Mouse (Mus musculus): Measurements from ENCODE around the gene Ap3s2. TPM values are rescaled to one million over a fixed set of nuclear protein-coding genes. Genes with fewer than 3 reads are reported as not detected.
A peak's percentile ranks its signal among the peaks of the same experiment; 100 is the strongest.

Gene Ap3s2
- 33.9 and 39.3 TPM in 2 replicates for polyA plus RNA-seq (2014; fragmentation: Nextera tagmentation; extraction: Ambion mirVana)

DNA sequence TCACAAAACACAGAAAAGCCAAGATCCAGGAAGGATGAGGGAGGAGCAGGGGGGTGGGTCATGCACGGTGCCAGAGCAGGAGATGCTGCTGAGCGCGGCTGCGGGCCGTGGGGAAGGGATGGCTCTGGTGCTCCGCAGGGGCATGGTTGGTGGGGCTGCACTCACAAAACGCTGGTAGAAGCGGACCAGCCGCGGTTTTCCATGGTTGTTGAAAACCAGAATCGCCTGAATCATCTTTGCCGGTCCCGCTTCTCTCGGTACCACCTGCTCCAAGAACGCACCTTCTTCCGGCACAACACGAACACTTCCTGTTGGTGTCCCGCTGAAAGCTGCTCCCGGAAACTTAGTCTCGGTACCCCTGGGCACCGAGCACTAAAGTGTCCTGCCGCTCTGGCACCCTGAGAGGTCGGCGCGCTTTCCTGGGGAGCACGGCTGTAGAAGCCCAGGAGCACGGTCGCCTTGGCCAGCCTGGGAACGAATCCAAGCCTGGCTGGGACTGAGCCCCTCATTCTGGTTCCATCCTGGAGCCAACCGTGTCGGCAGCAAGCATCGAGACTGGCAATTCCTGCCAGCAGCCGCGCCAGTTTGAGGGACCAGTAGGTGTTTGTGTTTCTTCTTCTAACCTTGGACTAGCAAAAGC, at the start of gene Ap3s2:
Gene Ap3s2 (minus strand): TSS at position 306 of the 640 bp plus-strand sequence.
- peak; percentile 95 for ATAC-seq (ENCODE audit: low FRiP score, low TSS enrichment)
- under 1% methylated on average over 33 of the region's 34 CpGs for WGBS
- peaks cover 2% of the 10 kb centered on the region; the same call in 1 of the 2 replicates for H3K36me3 ChIP-seq (ENCODE audit: control insufficient read depth, insufficient read depth, low read length)
- peak within 1 kb of the TSS; percentile 85 for H3K4me3 ChIP-seq (ENCODE audit: low read length)
- H3K27ac ChIP-seq (ENCODE audit: low read depth, low read length) = peak within 1 kb of the TSS; percentile 66; the same call in 1 of the 2 replicates
- peaks cover 6% of the 10 kb centered on the region for H3K4me1 ChIP-seq (ENCODE audit: control insufficient read depth, insufficient read depth, low read length)
- H3K9ac ChIP-seq (ENCODE audit: low read depth, low read length) = peak within 1 kb of the TSS; percentile 76
- no peaks in the 10 kb centered on the region for H3K27me3 ChIP-seq (ENCODE audit: control insufficient read depth, insufficient read depth, low read length)
- peak within 1 kb of the TSS; percentile 54 for H3K4me2 ChIP-seq (replicated peaks; ENCODE audit: low read depth, low read length)
- no peaks in the 10 kb centered on the region for H3K9me3 ChIP-seq (ENCODE audit: control insufficient read depth, low read length)

DNA sequence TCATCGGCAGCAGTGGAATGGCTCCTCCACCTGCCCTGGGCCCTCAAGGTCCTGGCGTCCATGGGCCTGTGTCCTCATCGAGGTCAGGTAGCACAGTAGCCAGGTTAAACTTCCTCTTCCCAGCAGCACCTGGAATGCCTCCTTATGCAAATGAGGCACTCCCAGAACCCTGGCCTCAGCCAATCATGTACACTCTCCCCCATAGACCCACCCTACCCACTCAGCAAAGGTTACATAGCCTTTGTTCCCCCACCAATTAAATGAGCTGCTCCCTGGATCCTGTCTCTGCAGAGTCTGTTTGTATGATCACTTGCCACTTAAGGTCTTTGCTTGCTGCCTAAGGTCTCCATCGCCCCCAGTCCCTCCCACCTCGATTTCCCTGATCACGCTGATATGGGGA, 47.9 kb upstream of the Ap3s2 start:
- Histone ChIP-seq H3K9me3 (ENCODE audit: control insufficient read depth, low read length) (no peaks in the 10 kb centered on the region), H3K27ac (ENCODE audit: low read depth, low read length) (no peak overlapping the region), H3K4me3 (ENCODE audit: low read length) (no peak overlapping the region), H3K4me1 (ENCODE audit: control insufficient read depth, insufficient read depth, low read length) (no peaks in the 10 kb centered on the region), H3K27me3 (ENCODE audit: control insufficient read depth, insufficient read depth, low read length) (no peaks in the 10 kb centered on the region), H3K4me2 (replicated peaks; ENCODE audit: low read depth, low read length) (no peak overlapping the region), H3K36me3 (ENCODE audit: control insufficient read depth, insufficient read depth, low read length) (no peaks in the 10 kb centered on the region), H3K9ac (ENCODE audit: low read depth, low read length) (no peak overlapping the region)
- no peak for ATAC-seq (ENCODE audit: low FRiP score, low TSS enrichment)
- WGBS = 83% methylated on average over 6 of the region's 6 CpGs

DNA sequence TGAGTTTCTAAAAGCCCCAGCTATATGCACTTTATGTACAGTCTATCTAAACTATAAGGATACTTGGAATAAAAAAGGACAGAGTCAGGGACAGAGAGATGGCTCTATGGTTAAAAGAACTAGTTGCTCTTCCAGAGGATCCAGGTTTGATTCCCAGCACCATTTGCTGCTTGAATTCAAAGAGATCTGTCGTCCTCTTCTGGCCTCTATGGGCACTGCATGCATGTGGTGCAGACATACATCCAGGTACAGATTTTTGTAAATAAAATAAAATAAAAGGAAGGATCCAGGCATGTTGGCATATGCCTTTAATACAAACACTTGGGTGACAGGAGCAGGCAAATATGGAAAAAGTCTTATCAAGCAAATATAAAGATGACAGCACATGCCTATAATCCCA, 41.2 kb upstream of the Ap3s2 start:
- H3K4me1 ChIP-seq (ENCODE audit: control insufficient read depth, insufficient read depth, low read length) = no peaks in the 10 kb centered on the region
- H3K4me3 ChIP-seq (ENCODE audit: low read length) = no peak overlapping the region
- no peaks in the 10 kb centered on the region for H3K36me3 ChIP-seq (ENCODE audit: control insufficient read depth, insufficient read depth, low read length)
- no peak overlapping the region for H3K9ac ChIP-seq (ENCODE audit: low read depth, low read length)
- ATAC-seq (ENCODE audit: low FRiP score, low TSS enrichment) = no peak
- WGBS = 63% methylated on average over 1 of the region's 1 CpGs
- no peaks in the 10 kb centered on the region for H3K27me3 ChIP-seq (ENCODE audit: control insufficient read depth, insufficient read depth, low read length)
- no peak overlapping the region for H3K27ac ChIP-seq (ENCODE audit: low read depth, low read length)
- H3K4me2 ChIP-seq (replicated peaks; ENCODE audit: low read depth, low read length) = no peak overlapping the region
- no peaks in the 10 kb centered on the region; the same call in 1 of the 2 replicates for H3K9me3 ChIP-seq (ENCODE audit: control insufficient read depth, low read length)

DNA sequence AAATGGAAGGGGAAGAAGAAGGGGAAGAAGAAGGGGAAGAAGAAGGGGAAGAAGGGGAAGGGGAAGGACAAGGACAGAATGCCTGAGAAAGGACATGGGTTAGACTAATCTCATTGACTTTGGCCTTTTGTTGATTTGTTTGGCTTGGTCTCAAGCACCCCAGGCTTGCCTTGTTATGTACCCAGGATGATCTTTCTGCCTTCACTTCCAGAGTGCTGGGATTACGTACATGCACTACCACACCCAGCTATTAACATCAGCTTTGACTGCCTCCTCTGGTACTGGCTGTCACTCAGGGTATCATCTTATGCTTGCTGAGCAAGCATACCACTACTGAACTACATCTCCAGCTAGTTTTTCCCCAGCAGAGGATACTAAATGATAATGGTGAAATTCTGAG, 35.7 kb upstream of the Ap3s2 start:
- Histone ChIP-seq H3K4me2 (replicated peaks; ENCODE audit: low read depth, low read length) (no peak overlapping the region), H3K27ac (ENCODE audit: low read depth, low read length) (no peak overlapping the region), H3K4me1 (ENCODE audit: control insufficient read depth, insufficient read depth, low read length) (no peaks in the 10 kb centered on the region), H3K9ac (ENCODE audit: low read depth, low read length) (no peak overlapping the region), H3K4me3 (ENCODE audit: low read length) (no peak overlapping the region), H3K9me3 (ENCODE audit: control insufficient read depth, low read length) (no peaks in the 10 kb centered on the region; the same call in 1 of the 2 replicates), H3K36me3 (ENCODE audit: control insufficient read depth, insufficient read depth, low read length) (no peaks in the 10 kb centered on the region), H3K27me3 (ENCODE audit: control insufficient read depth, insufficient read depth, low read length) (no peaks in the 10 kb centered on the region)
- ATAC-seq (ENCODE audit: low FRiP score, low TSS enrichment) = no peak
- 96% methylated on average over 1 of the region's 1 CpGs for WGBS

DNA sequence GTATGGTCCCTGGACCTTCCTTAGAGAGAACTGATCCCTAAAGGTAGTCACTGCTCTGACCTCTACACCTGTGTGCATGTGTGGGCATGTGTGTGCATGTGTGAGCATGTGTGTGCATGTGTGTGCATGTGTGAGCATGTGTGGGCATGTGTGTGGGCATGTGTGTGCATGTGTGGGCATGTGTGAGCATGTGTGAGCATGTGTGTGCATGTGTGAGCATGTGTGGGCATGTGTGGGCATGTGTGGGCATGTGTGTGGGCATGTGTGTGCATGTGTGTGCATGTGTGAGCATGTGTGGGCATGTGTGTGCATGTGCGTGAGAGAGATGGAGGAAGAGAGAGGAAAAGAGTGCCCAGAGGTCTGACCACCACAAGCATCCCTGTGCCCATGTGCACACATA, 34.4 kb upstream of the Ap3s2 start:
- H3K4me1 ChIP-seq (ENCODE audit: control insufficient read depth, insufficient read depth, low read length) = no peaks in the 10 kb centered on the region
- no peak overlapping the region for H3K4me3 ChIP-seq (ENCODE audit: low read length)
- H3K9ac ChIP-seq (ENCODE audit: low read depth, low read length) = no peak overlapping the region
- no peaks in the 10 kb centered on the region for H3K27me3 ChIP-seq (ENCODE audit: control insufficient read depth, insufficient read depth, low read length)
- ATAC-seq (ENCODE audit: low FRiP score, low TSS enrichment) = no peak
- H3K36me3 ChIP-seq (ENCODE audit: control insufficient read depth, insufficient read depth, low read length) = no peaks in the 10 kb centered on the region
- no peak overlapping the region for H3K4me2 ChIP-seq (replicated peaks; ENCODE audit: low read depth, low read length)
- H3K27ac ChIP-seq (ENCODE audit: low read depth, low read length) = no peak overlapping the region
- 95% methylated on average over 1 of the region's 1 CpGs for WGBS
- no peaks in the 10 kb centered on the region; the same call in 1 of the 2 replicates for H3K9me3 ChIP-seq (ENCODE audit: control insufficient read depth, low read length)

DNA sequence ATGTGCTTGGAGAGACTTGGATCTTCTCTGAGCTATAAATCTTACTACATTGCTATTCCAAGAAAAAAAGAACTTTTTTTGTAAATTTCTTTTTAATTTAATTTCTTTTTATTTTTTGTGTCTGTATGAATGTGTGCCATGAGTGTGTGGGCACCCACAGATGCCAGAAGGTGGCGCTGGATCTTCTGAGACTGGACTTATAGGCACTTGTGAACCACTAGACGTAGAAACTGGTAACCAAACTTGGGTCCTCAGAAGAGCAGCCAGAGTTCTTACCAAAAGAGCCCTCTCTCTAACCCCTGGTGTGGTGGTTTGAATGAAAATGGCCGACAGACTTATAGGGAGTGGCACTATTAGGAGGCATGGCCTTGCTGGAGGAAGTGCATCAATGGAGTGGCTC, 30.6 kb upstream of the Ap3s2 start:
- Histone ChIP-seq H3K9ac (ENCODE audit: low read depth, low read length) (no peak overlapping the region), H3K27ac (ENCODE audit: low read depth, low read length) (no peak overlapping the region), H3K4me1 (ENCODE audit: control insufficient read depth, insufficient read depth, low read length) (no peaks in the 10 kb centered on the region), H3K36me3 (ENCODE audit: control insufficient read depth, insufficient read depth, low read length) (no peaks in the 10 kb centered on the region), H3K9me3 (ENCODE audit: control insufficient read depth, low read length) (no peaks in the 10 kb centered on the region), H3K4me3 (ENCODE audit: low read length) (no peak overlapping the region), H3K27me3 (ENCODE audit: control insufficient read depth, insufficient read depth, low read length) (no peaks in the 10 kb centered on the region), H3K4me2 (replicated peaks; ENCODE audit: low read depth, low read length) (no peak overlapping the region)
- no peak for ATAC-seq (ENCODE audit: low FRiP score, low TSS enrichment)
- WGBS = 80% methylated on average over 3 of the region's 3 CpGs

DNA sequence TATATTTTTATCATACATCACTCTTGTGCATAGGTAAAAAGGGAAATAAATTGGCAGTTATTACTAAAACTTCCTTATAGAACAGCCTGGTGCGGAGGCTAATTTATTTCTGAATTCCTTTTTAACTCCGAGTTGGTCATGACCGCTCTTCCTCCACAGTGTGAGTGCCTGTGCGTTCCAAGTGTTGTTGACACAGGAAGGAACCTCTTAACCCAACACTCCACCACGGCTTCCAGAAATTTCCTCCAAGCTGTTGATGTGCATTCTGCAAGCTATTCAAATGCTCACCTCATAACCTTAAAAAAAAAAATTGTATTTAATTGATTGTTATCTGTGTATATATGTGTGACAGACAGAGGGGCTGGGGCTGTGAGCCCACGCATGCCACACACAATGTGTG, 29.8 kb upstream of the Ap3s2 start:
- WGBS = 70% methylated on average over 6 of the region's 6 CpGs
- H3K9me3 ChIP-seq (ENCODE audit: control insufficient read depth, low read length) = no peaks in the 10 kb centered on the region
- no peak overlapping the region for H3K4me3 ChIP-seq (ENCODE audit: low read length)
- H3K27ac ChIP-seq (ENCODE audit: low read depth, low read length) = no peak overlapping the region
- H3K9ac ChIP-seq (ENCODE audit: low read depth, low read length) = no peak overlapping the region
- no peaks in the 10 kb centered on the region for H3K27me3 ChIP-seq (ENCODE audit: control insufficient read depth, insufficient read depth, low read length)
- no peaks in the 10 kb centered on the region for H3K4me1 ChIP-seq (ENCODE audit: control insufficient read depth, insufficient read depth, low read length)
- no peak for ATAC-seq (ENCODE audit: low FRiP score, low TSS enrichment)
- H3K4me2 ChIP-seq (replicated peaks; ENCODE audit: low read depth, low read length) = no peak overlapping the region
- H3K36me3 ChIP-seq (ENCODE audit: control insufficient read depth, insufficient read depth, low read length) = no peaks in the 10 kb centered on the region

DNA sequence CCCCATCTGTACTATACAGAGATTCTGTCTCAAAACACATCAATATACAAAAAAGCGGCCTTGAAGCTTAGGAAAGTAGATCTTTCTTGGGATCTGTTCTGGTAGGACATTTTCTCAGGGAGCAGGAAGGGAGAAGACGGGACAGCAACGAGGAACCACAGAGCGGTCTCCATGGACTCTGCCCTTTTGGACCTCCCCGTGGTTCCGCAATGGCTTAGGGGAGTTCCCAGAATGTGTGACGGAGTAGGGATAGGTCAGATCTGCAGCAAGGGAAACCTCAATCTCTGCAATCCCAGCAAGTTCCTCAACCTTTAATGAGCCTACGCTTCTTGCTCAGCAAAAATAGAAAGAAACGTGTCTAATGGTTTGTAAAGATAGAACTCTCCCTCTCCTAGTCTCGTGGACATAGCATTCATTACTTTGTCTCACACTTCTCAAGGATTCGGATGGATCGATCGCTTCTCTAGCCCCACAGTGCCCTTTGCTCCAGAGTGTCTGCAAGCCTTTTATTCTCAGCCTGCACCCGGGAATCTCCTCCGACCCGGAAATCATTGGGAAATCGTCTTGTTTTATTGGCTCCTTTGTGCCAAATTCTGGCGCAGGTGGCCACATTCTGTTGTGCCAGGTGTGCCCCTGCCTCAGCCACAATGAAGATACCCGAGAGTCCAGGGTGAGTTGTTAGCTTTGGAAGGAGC, 15.2 kb upstream of the Ap3s2 start:
- Histone ChIP-seq H3K36me3 (ENCODE audit: control insufficient read depth, insufficient read depth, low read length) (no peaks in the 10 kb centered on the region), H3K4me2 (replicated peaks; ENCODE audit: low read depth, low read length) (peak overlapping the region; percentile 74), H3K9me3 (ENCODE audit: control insufficient read depth, low read length) (no peaks in the 10 kb centered on the region), H3K27ac (ENCODE audit: low read depth, low read length) (peak overlapping the region; percentile 66; the same call in 1 of the 2 replicates), H3K4me3 (ENCODE audit: low read length) (peak overlapping the region; percentile 54), H3K27me3 (ENCODE audit: control insufficient read depth, insufficient read depth, low read length) (no peaks in the 10 kb centered on the region), H3K9ac (ENCODE audit: low read depth, low read length) (peak overlapping the region; percentile 66), H3K4me1 (ENCODE audit: control insufficient read depth, insufficient read depth, low read length) (peaks cover 12% of the 10 kb centered on the region; the same call in 1 of the 2 replicates)
- peak; percentile 49; the same call in 1 of the 2 replicates for ATAC-seq (ENCODE audit: low FRiP score, low TSS enrichment)
- WGBS = 9% methylated on average over 19 of the region's 19 CpGs
